Mouse (Mus musculus) limb, embryonic 11.5 days (tissue): ENCODE measurements at regions not wholly inside any gene's neighbourhood (a gene's known extent, or its start where the extent isn't known, plus 50 kb on each side); places are given as distances from the start of the nearest gene placed in this dataset.

Experiments used
- ATAC-seq: fragments of 200-750 bp; cut with Nextera tagmentation; 2 replicates; pipeline ENCODE4 v1.8.0; 2017; ENCODE audit warnings: low read depth; ENCODE audit not compliant: insufficient number of reproducible peaks, low FRiP score, low TSS enrichment
- DNase-seq: peaks from one replicate; pipeline ENCODE4 v3.0.0-alpha.2; 2015; ENCODE audit warnings: low spot score
- H3K27ac ChIP-seq: fragments of 300-500 bp; sonication (generic); replicated peaks from 2 replicates; pipeline ENCODE4 v1.5.1; 2014; ENCODE audit warnings: low read depth, mild to moderate bottlenecking, low read length
- H3K27me3 ChIP-seq: fragments of 300-500 bp; sonication (generic); 2 replicates; pipeline ENCODE4 v1.6.1; 2014; ENCODE audit warnings: mild to moderate bottlenecking, low read length, mixed read lengths; ENCODE audit not compliant: control insufficient read depth, insufficient read depth
- H3K36me3 ChIP-seq: fragments of 300-500 bp; sonication (generic); 2 replicates; pipeline ENCODE4 v1.6.1; 2014; ENCODE audit warnings: mild to moderate bottlenecking, low read length, moderate library complexity, mixed read lengths; ENCODE audit not compliant: control insufficient read depth, insufficient read depth
- H3K4me1 ChIP-seq: fragments of 300-500 bp; sonication (generic); 2 replicates; pipeline ENCODE4 v1.6.1; 2014; ENCODE audit warnings: low read length, mixed read lengths; ENCODE audit not compliant: control insufficient read depth, insufficient read depth
- H3K4me2 ChIP-seq: fragments of 300-500 bp; sonication (generic); 2 replicates; pipeline ENCODE4 v1.6.1; 2014; ENCODE audit warnings: low read depth, mild to moderate bottlenecking, moderate library complexity; ENCODE audit not compliant: severe bottlenecking
- H3K4me3 ChIP-seq: fragments of 300-500 bp; sonication (generic); 2 replicates; pipeline ENCODE4 v1.5.1; 2014; ENCODE audit warnings: low read depth, low read length
- H3K9ac ChIP-seq: fragments of 300-500 bp; sonication (generic); 2 replicates; pipeline ENCODE4 v1.6.1; 2014; ENCODE audit warnings: mild to moderate bottlenecking, low read length
- H3K9me3 ChIP-seq: fragments of 300-500 bp; sonication (generic); 2 replicates; pipeline ENCODE4 v1.6.1; 2016; ENCODE audit warnings: low read length; ENCODE audit not compliant: control insufficient read depth
- WGBS: fragments of 180-500 bp; shearing (Covaris S2); extraction: QIAGEN DNeasy Blood & Tissue Kit; methylation state at CpG from one replicate; pipeline ENCODE4 v1.1.7; 2014; 5-methylcytosine and 5-hydroxymethylcytosine counted together

GRCm38 (mm10) chr8:38723254-38723653 is 1729.8 kb downstream of the AI429214 start:
- H3K9me3 ChIP-seq, result no peaks in the 10 kb centered on the region
- H3K27me3 ChIP-seq, result no peaks in the 10 kb centered on the region
- no peak overlapping the region for H3K27ac ChIP-seq
- no peaks in the 10 kb centered on the region for H3K4me1 ChIP-seq
- no peaks in the 10 kb centered on the region for H3K36me3 ChIP-seq
- WGBS, result 93% methylated on average over 4 of the region's 4 CpGs
- H3K4me2 ChIP-seq, result no peak overlapping the region
- no peak overlapping the region for H3K9ac ChIP-seq
- ATAC-seq, result no peak
- no peak for DNase-seq
- no peak overlapping the region for H3K4me3 ChIP-seq

DNA sequence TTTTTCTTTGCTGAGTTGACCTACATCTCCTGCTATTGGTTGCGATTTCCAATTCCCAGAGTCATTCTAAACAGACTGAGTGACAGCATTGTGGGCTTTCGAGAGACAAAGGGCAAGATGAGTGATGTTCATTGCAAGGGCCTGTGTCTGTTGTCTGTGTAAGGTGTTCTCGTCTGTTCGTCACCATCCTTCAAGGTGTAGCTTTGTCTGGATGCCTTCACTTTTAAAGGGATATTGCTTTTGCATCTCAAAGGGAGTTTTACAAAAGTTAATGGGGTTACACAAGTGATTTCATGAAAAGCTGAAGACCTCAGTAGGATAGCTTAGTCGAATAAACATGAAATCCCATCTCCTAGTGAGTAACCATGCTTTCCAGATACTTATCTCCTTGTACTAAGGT is 1731.9 kb downstream of the AI429214 start:
- no peak overlapping the region for H3K27ac ChIP-seq
- 89% methylated on average over 5 of the region's 5 CpGs for WGBS
- H3K9ac ChIP-seq, result no peak overlapping the region
- H3K4me3 ChIP-seq, result no peak overlapping the region
- no peaks in the 10 kb centered on the region for H3K9me3 ChIP-seq
- ATAC-seq (no peak), DNase-seq (no peak)
- H3K36me3 ChIP-seq, result no peaks in the 10 kb centered on the region
- no peaks in the 10 kb centered on the region for H3K27me3 ChIP-seq
- H3K4me2 ChIP-seq, result no peak overlapping the region
- no peaks in the 10 kb centered on the region for H3K4me1 ChIP-seq

DNA sequence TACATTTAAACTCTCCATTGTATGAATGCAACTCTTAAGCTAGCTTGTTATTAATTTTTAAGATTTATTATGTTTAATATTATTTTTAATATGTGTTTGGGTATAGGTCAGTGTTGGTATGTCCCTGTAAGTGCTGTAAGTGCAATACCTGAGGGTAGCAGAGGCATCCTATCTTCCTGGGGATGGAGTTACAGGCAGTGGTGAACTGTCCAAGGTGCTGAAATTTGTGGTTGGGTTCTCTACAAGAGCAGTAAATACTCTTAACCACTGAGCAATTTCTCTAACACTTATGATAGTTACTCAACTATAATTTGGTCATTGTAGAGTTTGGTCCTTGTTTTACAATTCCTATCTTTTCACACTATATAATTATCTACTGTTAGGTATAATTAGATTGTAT is 1753.7 kb downstream of the AI429214 start:
- ATAC-seq (no peak), DNase-seq (peak; percentile 69)
- H3K9ac ChIP-seq, result no peak overlapping the region
- H3K27ac ChIP-seq, result no peak overlapping the region
- H3K4me2 ChIP-seq, result no peak overlapping the region
- H3K4me1 ChIP-seq, result no peaks in the 10 kb centered on the region
- H3K9me3 ChIP-seq, result no peaks in the 10 kb centered on the region
- H3K27me3 ChIP-seq, result no peaks in the 10 kb centered on the region
- no peaks in the 10 kb centered on the region for H3K36me3 ChIP-seq
- H3K4me3 ChIP-seq, result no peak overlapping the region

DNA sequence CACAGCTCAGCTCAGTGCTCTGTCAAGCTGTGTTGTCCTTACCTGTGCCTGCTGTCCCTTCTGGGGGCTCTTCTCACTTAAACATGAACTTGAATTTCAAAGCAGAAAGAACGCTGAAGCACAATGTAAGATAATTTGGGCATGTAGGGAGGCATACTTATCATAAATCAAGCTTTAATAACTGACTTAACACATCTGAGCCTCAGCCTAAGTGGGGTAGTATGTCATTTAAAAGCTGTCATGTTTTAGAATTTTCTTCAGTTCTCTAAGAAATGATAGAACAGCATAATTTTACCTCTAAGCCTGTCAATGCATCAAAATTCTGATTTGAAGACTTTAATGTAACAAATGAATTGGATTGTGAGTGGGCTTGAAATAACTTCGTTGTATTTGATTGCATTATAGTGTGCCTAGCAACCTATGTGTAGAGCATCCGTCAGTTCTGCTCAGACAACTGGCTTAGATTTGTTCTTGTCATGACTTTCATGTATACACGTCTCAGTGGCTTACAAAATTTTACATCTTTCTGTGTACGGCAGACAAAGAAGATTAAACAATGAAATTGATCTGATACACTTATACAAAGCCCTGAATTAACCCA is 1773.3 kb downstream of the AI429214 start:
- Histone ChIP-seq H3K4me1 (no peaks in the 10 kb centered on the region), H3K9ac (no peak overlapping the region), H3K36me3 (no peaks in the 10 kb centered on the region), H3K4me3 (no peak overlapping the region), H3K27me3 (no peaks in the 10 kb centered on the region), H3K4me2 (no peak overlapping the region), H3K27ac (no peak overlapping the region), H3K9me3 (no peaks in the 10 kb centered on the region)
- ATAC-seq, result no peak
- 83% methylated on average over 5 of the region's 5 CpGs for WGBS
- DNase-seq, result no peak

DNA sequence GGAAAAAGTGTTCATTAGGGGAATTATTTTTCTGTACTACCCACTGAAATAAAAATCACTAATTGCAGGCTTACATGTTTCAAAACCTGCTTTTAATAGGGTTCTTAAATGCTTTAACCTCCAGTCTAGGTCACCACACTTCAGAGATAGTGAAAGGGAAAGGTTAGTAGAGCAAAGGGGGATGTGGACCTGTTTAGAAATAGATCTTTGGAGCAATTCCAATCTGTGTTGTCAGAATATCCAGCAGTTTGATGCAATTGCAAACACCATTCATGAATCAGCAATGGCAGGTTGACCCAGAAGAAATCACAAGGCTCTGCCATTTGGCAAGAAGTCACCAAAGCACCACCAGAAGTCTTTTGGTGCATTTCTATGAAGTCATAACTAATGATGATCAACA is 1819.1 kb downstream of the AI429214 start:
- Histone ChIP-seq H3K9ac (no peak overlapping the region), H3K4me3 (no peak overlapping the region), H3K36me3 (no peaks in the 10 kb centered on the region), H3K4me1 (no peaks in the 10 kb centered on the region), H3K27ac (no peak overlapping the region), H3K9me3 (no peaks in the 10 kb centered on the region), H3K27me3 (no peaks in the 10 kb centered on the region), H3K4me2 (no peak overlapping the region)
- DNase-seq (no peak), ATAC-seq (no peak)

- DNase-seq (peak; percentile 33), ATAC-seq (no peak)
- Histone ChIP-seq H3K4me2 (no peak overlapping the region), H3K4me3 (no peak overlapping the region), H3K27ac (no peak overlapping the region), H3K9ac (no peak overlapping the region), H3K9me3 (no peaks in the 10 kb centered on the region), H3K27me3 (no peaks in the 10 kb centered on the region), H3K4me1 (no peaks in the 10 kb centered on the region), H3K36me3 (no peaks in the 10 kb centered on the region)
- WGBS, result 29% methylated on average over 1 of the region's 1 CpGs
Measured at GRCm38 (mm10) chr8:38818163-38818562, 1824.8 kb downstream of the AI429214 start.

GRCm38 (mm10) chr8:38861436-38861835 is 1813.4 kb upstream of the Adam24 start:
- no peak overlapping the region for H3K9ac ChIP-seq
- no peaks in the 10 kb centered on the region for H3K27me3 ChIP-seq
- 71% methylated on average over 2 of the region's 2 CpGs for WGBS
- ATAC-seq, result no peak
- no peak overlapping the region for H3K4me2 ChIP-seq
- no peaks in the 10 kb centered on the region for H3K9me3 ChIP-seq
- no peak overlapping the region for H3K27ac ChIP-seq
- H3K4me1 ChIP-seq, result no peaks in the 10 kb centered on the region
- no peaks in the 10 kb centered on the region for H3K36me3 ChIP-seq
- H3K4me3 ChIP-seq, result no peak overlapping the region
- DNase-seq, result no peak

DNA sequence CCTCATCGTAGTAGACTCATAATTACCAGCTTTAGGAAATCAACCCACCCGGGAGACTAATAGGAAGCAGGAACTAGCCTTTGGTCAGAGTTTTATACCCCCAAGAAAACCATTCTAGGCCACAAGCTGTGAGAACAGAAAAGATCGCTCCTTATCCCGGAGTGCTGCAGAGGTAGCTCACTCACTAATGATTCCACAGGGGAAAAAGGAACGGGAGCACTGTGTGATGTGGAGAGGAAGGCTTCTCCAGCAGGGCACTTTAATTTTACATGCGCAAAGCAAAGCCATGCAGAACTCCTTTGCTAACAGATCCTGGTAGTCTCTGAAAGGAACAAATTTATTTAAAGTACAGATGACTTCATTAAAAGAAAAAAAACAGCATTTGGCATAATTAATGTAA is 1807.5 kb upstream of the Adam24 start:
- Histone ChIP-seq H3K4me3 (no peak overlapping the region), H3K27me3 (no peaks in the 10 kb centered on the region), H3K4me2 (no peak overlapping the region), H3K9ac (no peak overlapping the region), H3K27ac (no peak overlapping the region), H3K4me1 (no peaks in the 10 kb centered on the region), H3K9me3 (no peaks in the 10 kb centered on the region), H3K36me3 (no peaks in the 10 kb centered on the region)
- WGBS, result 32% methylated on average over 6 of the region's 6 CpGs
- no peak for DNase-seq
- ATAC-seq, result no peak
